Mouse (Mus musculus): ENCODE results near the gene Rnpep. TPM values are rescaled to one million over a fixed set of nuclear protein-coding genes. Genes with fewer than 3 reads are reported as not detected.

Gene Rnpep
- polyA plus RNA-seq, 1 experiment from 2014 or later, result 102 TPM

GRCm38 (mm10) chr1:135282536-135283286, 1.2 kb downstream of the Rnpep start:
- no peaks in the 10 kb centered on the region for H3K27me3 ChIP-seq
- WGBS, result 40% methylated on average over 13 of the region's 13 CpGs
- no peaks in the 10 kb centered on the region for H3K9me3 ChIP-seq
- H3K4me3 ChIP-seq (replicated peaks), result peak overlapping the region; percentile 78
- peak overlapping the region; percentile 82 for H3K4me2 ChIP-seq (replicated peaks)
- peak overlapping the region; percentile 96 for H3K9ac ChIP-seq (replicated peaks)
- no peak for ATAC-seq
- peak overlapping the region; percentile 92 for H3K27ac ChIP-seq
- peaks cover 10% of the 10 kb centered on the region for H3K36me3 ChIP-seq
- H3K4me1 ChIP-seq (replicated peaks), result peaks cover 27% of the 10 kb centered on the region

- no peak overlapping the region for H3K27ac ChIP-seq
- H3K4me2 ChIP-seq (replicated peaks), result no peak overlapping the region
- ATAC-seq, result no peak
- H3K4me1 ChIP-seq (replicated peaks), result peaks cover 27% of the 10 kb centered on the region
- H3K4me3 ChIP-seq (replicated peaks), result no peak overlapping the region
- H3K9ac ChIP-seq (replicated peaks), result no peak overlapping the region
- 96% methylated on average over 17 of the region's 17 CpGs for WGBS
- H3K36me3 ChIP-seq, result peaks cover 19% of the 10 kb centered on the region
- no peaks in the 10 kb centered on the region for H3K9me3 ChIP-seq
- no peaks in the 10 kb centered on the region for H3K27me3 ChIP-seq
These were observed 2.0 kb downstream of the Rnpep start for GRCm38 (mm10) chr1:135281841-135282240.

GRCm38 (mm10) chr1:135280646-135281045, 3.2 kb downstream of the Rnpep start:
- WGBS, result 72% methylated on average over 9 of the region's 9 CpGs
- Histone ChIP-seq H3K27ac (no peak overlapping the region), H3K9me3 (no peaks in the 10 kb centered on the region), H3K4me1 (replicated peaks) (peaks cover 27% of the 10 kb centered on the region), H3K4me2 (replicated peaks) (no peak overlapping the region), H3K27me3 (no peaks in the 10 kb centered on the region), H3K36me3 (peaks cover 30% of the 10 kb centered on the region), H3K4me3 (replicated peaks) (no peak overlapping the region), H3K9ac (replicated peaks) (no peak overlapping the region)
- ATAC-seq, result no peak

- no peak overlapping the region for H3K9ac ChIP-seq (replicated peaks)
- no peak overlapping the region for H3K4me3 ChIP-seq (replicated peaks)
- no peaks in the 10 kb centered on the region for H3K9me3 ChIP-seq
- no peaks in the 10 kb centered on the region for H3K4me1 ChIP-seq (replicated peaks)
- 91% methylated on average over 9 of the region's 9 CpGs for WGBS
- no peak for ATAC-seq
- no peaks in the 10 kb centered on the region for H3K27me3 ChIP-seq
- H3K36me3 ChIP-seq, result peaks cover 74% of the 10 kb centered on the region
- no peak overlapping the region for H3K27ac ChIP-seq
- H3K4me2 ChIP-seq (replicated peaks), result no peak overlapping the region
These were observed 12.5 kb downstream of the Rnpep start for GRCm38 (mm10) chr1:135271371-135271770.

GRCm38 (mm10) chr1:135267663-135268446, 16.0 kb downstream of the Rnpep start:
- 91% methylated on average over 10 of the region's 10 CpGs for WGBS
- Histone ChIP-seq H3K36me3 (peaks cover 93% of the 10 kb centered on the region), H3K9me3 (no peaks in the 10 kb centered on the region), H3K27ac (no peak overlapping the region), H3K4me3 (replicated peaks) (no peak overlapping the region), H3K27me3 (no peaks in the 10 kb centered on the region), H3K4me1 (replicated peaks) (no peaks in the 10 kb centered on the region), H3K9ac (replicated peaks) (no peak overlapping the region), H3K4me2 (replicated peaks) (no peak overlapping the region)
- no peak for ATAC-seq

- Histone ChIP-seq H3K27me3 (no peaks in the 10 kb centered on the region), H3K4me2 (replicated peaks) (no peak overlapping the region), H3K36me3 (peaks cover 90% of the 10 kb centered on the region), H3K9ac (replicated peaks) (no peak overlapping the region), H3K27ac (no peak overlapping the region), H3K9me3 (no peaks in the 10 kb centered on the region), H3K4me1 (replicated peaks) (no peaks in the 10 kb centered on the region), H3K4me3 (replicated peaks) (no peak overlapping the region)
- WGBS, result 85% methylated on average over 5 of the region's 5 CpGs
- no peak for ATAC-seq
These were observed 18.1 kb downstream of the Rnpep start for GRCm38 (mm10) chr1:135265834-135266233.

GRCm38 (mm10) chr1:135263316-135263715, 20.6 kb downstream of the Rnpep start:
- Histone ChIP-seq H3K27me3 (no peaks in the 10 kb centered on the region), H3K9ac (replicated peaks) (no peak overlapping the region), H3K4me1 (replicated peaks) (peaks cover 7% of the 10 kb centered on the region), H3K4me2 (replicated peaks) (no peak overlapping the region), H3K36me3 (peaks cover 71% of the 10 kb centered on the region), H3K27ac (no peak overlapping the region), H3K9me3 (no peaks in the 10 kb centered on the region), H3K4me3 (replicated peaks) (no peak overlapping the region)
- WGBS, result 91% methylated on average over 9 of the region's 9 CpGs
- ATAC-seq, result no peak

GRCm38 (mm10) chr1:135262329-135262728, 21.6 kb downstream of the Rnpep start:
- H3K4me3 ChIP-seq (replicated peaks), result no peak overlapping the region
- no peak for ATAC-seq
- H3K4me2 ChIP-seq (replicated peaks), result no peak overlapping the region
- no peaks in the 10 kb centered on the region for H3K9me3 ChIP-seq
- H3K27me3 ChIP-seq, result no peaks in the 10 kb centered on the region
- H3K27ac ChIP-seq, result no peak overlapping the region
- no peak overlapping the region for H3K9ac ChIP-seq (replicated peaks)
- H3K36me3 ChIP-seq, result peaks cover 61% of the 10 kb centered on the region
- H3K4me1 ChIP-seq (replicated peaks), result peaks cover 10% of the 10 kb centered on the region
- WGBS, result 78% methylated on average over 3 of the region's 3 CpGs

GRCm38 (mm10) chr1:135260931-135261330, 23.0 kb downstream of the Rnpep start:
- Histone ChIP-seq H3K4me2 (replicated peaks) (no peak overlapping the region), H3K27me3 (no peaks in the 10 kb centered on the region), H3K27ac (no peak overlapping the region), H3K36me3 (peaks cover 47% of the 10 kb centered on the region), H3K9me3 (no peaks in the 10 kb centered on the region), H3K4me1 (replicated peaks) (peaks cover 10% of the 10 kb centered on the region), H3K9ac (replicated peaks) (no peak overlapping the region), H3K4me3 (replicated peaks) (no peak overlapping the region)
- WGBS, result 78% methylated on average over 6 of the region's 6 CpGs
- ATAC-seq, result no peak

GRCm38 (mm10) chr1:135259128-135259436, 24.8 kb downstream of the Rnpep start:
- peak overlapping the region; percentile 15; the same call in 1 of the 2 replicates for H3K27ac ChIP-seq
- peaks cover 10% of the 10 kb centered on the region for H3K4me1 ChIP-seq (replicated peaks)
- no peak overlapping the region for H3K9ac ChIP-seq (replicated peaks)
- no peaks in the 10 kb centered on the region for H3K9me3 ChIP-seq
- peak; percentile 88 for ATAC-seq
- peak overlapping the region; percentile 16 for H3K4me3 ChIP-seq (replicated peaks)
- 2% methylated on average over 10 of the region's 10 CpGs for WGBS
- H3K27me3 ChIP-seq, result no peaks in the 10 kb centered on the region
- peaks cover 28% of the 10 kb centered on the region for H3K36me3 ChIP-seq
- H3K4me2 ChIP-seq (replicated peaks), result peak overlapping the region; percentile 50

- WGBS, result 6% methylated on average over 19 of the region's 19 CpGs
- Histone ChIP-seq H3K27ac (peak within 1 kb of the TSS; percentile 15; the same call in 1 of the 2 replicates), H3K4me2 (replicated peaks) (peak within 1 kb of the TSS; percentile 50), H3K4me1 (replicated peaks) (peaks cover 10% of the 10 kb centered on the region), H3K9me3 (no peaks in the 10 kb centered on the region), H3K27me3 (no peaks in the 10 kb centered on the region), H3K36me3 (peaks cover 23% of the 10 kb centered on the region), H3K9ac (replicated peaks) (no peak within 1 kb of the TSS), H3K4me3 (replicated peaks) (peak within 1 kb of the TSS; percentile 16)
- peak; percentile 69 for ATAC-seq
These were observed 25.3 kb downstream of the Rnpep start, which contains the start of gene Elf3 for GRCm38 (mm10) chr1:135258380-135259127. Gene Elf3, minus strand, starts transcription at chr1:135258568.

GRCm38 (mm10) chr1:135256299-135256698, 27.6 kb downstream of the Rnpep start:
- H3K4me1 ChIP-seq (replicated peaks), result peaks cover 10% of the 10 kb centered on the region
- no peaks in the 10 kb centered on the region for H3K9me3 ChIP-seq
- peaks cover under 1% of the 10 kb centered on the region; the same call in 1 of the 2 replicates for H3K36me3 ChIP-seq
- H3K9ac ChIP-seq (replicated peaks), result no peak overlapping the region
- no peak overlapping the region for H3K27ac ChIP-seq
- no peak for ATAC-seq
- H3K4me3 ChIP-seq (replicated peaks), result no peak overlapping the region
- H3K4me2 ChIP-seq (replicated peaks), result no peak overlapping the region
- 83% methylated on average over 6 of the region's 6 CpGs for WGBS
- H3K27me3 ChIP-seq, result no peaks in the 10 kb centered on the region
